Mouse (Mus musculus) ovary, adult 2 months (tissue): ENCODE data around the gene Sprr2i. TPM values are rescaled to one million over a fixed set of nuclear protein-coding genes. Genes with fewer than 3 reads are reported as not detected.

ENCODE experiments used
- polyA plus RNA-seq: library from polyadenylated mRNA; depleted of rRNA; stranded (reverse); fragments of >200 nt; gene quantifications from 2 replicates; pipeline ENCODE4 v1.2.3, GENCODE M21; 2012; rRNA removed

The Sprr2i gene
- polyA plus RNA-seq, result not detected in 2 replicates

DNA sequence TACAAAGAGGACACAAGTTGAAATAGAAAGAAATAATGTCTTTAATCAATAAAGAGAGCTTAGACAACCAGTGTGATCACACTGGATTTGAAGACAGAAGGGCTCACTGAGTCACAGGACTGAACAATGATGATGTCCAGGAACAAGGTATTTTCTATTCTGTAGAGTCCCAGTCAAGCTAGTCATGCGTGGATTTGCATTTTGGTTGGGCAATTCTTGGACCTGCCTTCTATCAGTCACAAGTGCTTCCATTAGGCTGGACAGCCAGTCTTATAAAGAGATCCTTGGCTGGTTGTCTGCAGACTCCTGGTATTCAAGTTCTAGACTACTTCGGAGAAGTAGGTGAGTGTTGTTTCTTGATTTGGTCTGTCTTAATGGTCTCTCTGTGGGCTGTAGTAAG lies at the start of gene Sprr2i:
Sprr2i (plus strand) TSS at position 301 of the 400 bp plus-strand sequence.

DNA sequence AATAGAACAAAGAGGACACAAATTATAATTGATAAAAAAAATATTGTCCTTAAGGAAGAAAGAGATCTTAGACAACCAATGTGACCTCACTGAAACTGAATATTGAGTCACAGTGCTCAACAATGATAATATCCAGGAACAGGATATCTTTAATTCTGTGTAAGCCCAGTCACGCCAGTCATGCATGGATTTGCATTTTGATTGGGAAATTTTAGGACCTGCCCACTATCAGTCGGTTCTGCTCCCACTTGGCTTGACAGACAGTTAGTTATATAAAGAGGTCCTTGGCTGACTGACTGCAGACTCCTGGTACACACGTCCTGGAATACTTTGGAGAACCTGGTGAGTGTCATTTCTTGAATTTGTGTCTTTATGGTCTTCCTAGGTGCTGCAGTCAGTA lies 42.9 kb upstream of the Sprr2i start, which contains the start of gene Sprr2f:
Sprr2f (plus strand) TSS at position 301 of the 400 bp plus-strand sequence.

DNA sequence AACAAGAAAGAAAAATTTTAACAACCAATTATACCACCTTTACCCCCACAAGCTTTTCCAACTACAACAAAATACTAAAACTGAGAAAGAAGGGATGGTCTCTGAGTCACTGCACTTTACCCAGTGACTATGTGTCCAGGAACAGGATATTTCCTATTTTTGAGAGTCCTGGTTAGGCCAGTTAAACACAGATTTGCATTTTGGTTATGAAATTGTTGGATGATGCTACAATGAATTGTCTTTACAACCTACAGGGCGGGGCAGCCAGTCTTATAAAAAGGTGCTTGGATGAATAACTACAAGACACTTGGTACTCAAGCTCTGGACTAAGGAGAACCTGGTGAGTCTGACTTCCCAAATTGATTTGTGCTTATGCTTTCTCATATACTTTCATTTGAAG lies 22.4 kb upstream of the Sprr2i start, which contains the start of gene Sprr2h:
Sprr2h (plus strand) TSS at position 301 of the 400 bp plus-strand sequence.

DNA sequence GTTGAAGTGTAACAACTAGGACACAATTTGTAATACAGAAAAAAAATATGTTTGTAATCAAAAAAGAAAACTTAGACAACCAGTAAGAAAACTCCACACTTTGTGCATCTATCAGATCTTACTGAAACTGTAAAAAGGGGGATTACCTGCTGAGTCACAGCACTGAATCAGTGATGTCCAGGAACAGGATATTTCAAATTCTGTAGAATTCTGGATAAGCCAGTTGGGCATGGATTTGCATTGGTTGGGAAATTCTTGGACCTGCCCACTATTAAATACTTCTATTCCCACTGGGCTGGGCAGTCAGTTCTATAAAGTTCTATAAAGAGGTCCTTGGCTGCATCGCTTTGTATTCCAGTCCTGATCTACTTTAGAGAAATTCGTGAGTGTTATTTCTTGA lies 10.0 kb downstream of the Sprr2i start, which contains the start of gene Sprr2j-ps:
Sprr2j-ps (plus strand) TSS at position 301 of the 400 bp plus-strand sequence.

DNA sequence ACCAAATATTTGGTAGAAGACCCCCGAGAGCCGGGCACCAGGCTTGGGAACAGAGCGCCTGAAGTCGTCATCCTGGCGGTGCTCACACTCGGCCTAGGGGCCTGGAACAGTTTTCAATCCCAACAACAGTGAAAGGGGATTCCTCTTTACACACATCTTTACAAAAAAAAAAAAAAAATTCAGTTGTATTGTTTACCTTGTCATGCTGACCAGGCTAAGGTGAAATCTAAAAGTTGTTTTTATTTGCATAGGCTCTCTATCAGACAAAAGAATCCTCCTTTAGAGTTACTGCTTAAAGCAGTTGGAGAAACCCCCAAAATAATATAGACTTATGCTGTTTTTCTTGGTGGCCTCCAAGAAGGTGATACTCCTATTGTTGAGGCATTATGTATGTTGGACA lies 21.5 kb downstream of the Sprr2i start, which contains the start of gene Gm9774:
Gm9774 (minus strand) TSS at position 101 of the 400 bp plus-strand sequence.

DNA sequence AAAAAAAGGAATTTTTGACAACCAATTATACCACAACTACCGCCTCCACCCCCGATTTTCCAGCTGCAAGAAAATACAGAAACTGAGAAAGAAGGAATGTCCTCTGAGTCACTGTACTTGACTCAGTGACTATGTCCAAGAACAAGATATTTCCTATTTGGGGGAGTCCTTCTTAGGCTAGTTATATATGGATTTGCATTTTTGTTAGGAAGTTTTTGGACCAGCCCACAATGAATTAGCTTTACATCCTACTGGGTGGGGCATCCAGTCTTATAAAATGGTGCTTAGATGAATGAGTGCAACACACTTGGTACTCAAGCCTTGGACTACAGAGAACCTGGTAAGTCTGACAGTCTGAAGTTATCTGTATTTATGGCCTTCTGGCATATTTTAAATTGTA lies 24.5 kb downstream of the Sprr2i start, which contains the start of gene Sprr2k:
Sprr2k (plus strand) TSS at position 301 of the 400 bp plus-strand sequence.

DNA sequence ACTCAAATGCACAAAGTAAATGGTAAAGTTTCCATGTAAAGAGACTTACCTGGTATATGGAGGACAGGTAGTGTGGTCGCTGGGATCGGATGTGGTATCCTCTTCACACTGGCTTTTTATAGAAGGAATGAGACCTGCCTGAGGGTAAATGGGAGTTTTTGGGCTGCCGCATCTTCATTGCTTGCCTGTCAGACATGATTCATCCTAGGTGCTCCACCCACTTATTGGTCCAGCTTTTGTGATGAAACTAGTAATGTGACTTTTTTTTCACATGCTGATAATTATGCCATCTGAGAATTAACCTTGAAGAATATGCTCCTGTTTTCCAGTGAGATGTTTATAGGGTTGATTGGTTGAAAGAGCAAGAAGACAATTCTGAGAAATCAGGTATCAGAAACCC lies 30.9 kb downstream of the Sprr2i start, which contains the start of gene Sprr1b:
Sprr1b (minus strand) TSS at position 101 of the 400 bp plus-strand sequence.

DNA sequence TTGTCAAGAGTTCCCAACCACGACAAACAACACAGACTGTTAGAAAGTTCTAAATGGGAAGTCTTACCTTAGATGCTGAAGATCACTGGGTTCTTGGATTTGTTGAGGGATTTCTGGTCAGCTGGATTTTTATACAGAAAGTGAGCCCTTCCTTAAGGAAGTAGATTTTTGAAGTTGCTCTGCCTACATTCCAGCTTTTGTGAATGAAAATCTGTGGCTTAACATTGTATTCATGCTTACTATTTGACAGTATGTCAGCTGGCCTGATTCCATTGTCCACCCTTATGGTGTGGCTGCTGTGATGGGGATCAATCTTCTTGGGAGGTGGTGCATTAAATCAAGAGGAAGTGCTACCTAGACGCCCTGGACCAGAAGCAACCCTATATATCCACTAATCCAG lies 50.8 kb downstream of the Sprr2i start, which contains the start of gene Sprr3:
Sprr3 (minus strand) TSS at position 101 of the 400 bp plus-strand sequence.

Other genes starting within 250 kb of the Sprr2i start
- gene Sprr2a1, start 192.2 kb upstream of the Sprr2i start, polyA plus RNA-seq, result 0.06 TPM in 1 of 2 replicates, not detected in the other
- 51.3 and 98.3 TPM in 2 replicates for gene Sprr2a2, start 192.1 kb upstream of the Sprr2i start, polyA plus RNA-seq
- 3.7 and 6.8 TPM in 2 replicates for gene Sprr2a3, start 122.6 kb upstream of the Sprr2i start, polyA plus RNA-seq
- 0.78 and 6.6 TPM in 2 replicates for gene Sprr2b, start 91.4 kb upstream of the Sprr2i start, polyA plus RNA-seq
- 0.73 and 0.80 TPM in 2 replicates for gene Sprr2d, start 68.9 kb upstream of the Sprr2i start, polyA plus RNA-seq
- gene Sprr2e, start 55.8 kb upstream of the Sprr2i start, polyA plus RNA-seq, result 0.26 and 0.29 TPM in 2 replicates
- gene Sprr2f, start 42.8 kb upstream of the Sprr2i start, polyA plus RNA-seq, result 72.6 and 147 TPM in 2 replicates
- not detected in 2 replicates for gene Sprr2h, start 22.3 kb upstream of the Sprr2i start, polyA plus RNA-seq
- gene Sprr2j-ps, start 10.1 kb downstream of the Sprr2i start, polyA plus RNA-seq, result not detected in 2 replicates
- gene Gm9774, start 21.4 kb downstream of the Sprr2i start, polyA plus RNA-seq, result 7.6 and 8.8 TPM in 2 replicates
- gene Sprr2k, start 24.6 kb downstream of the Sprr2i start, polyA plus RNA-seq, result not detected in 2 replicates
- not detected in 2 replicates for gene Sprr1b, start 30.8 kb downstream of the Sprr2i start, polyA plus RNA-seq
- 0.25 TPM in 1 of 2 replicates, not detected in the other for gene Sprr3, start 50.7 kb downstream of the Sprr2i start, polyA plus RNA-seq
- 1.1 and 13.1 TPM in 2 replicates for gene Sprr1a, start 77.9 kb downstream of the Sprr2i start, polyA plus RNA-seq
- gene Sprr4, start 92.5 kb downstream of the Sprr2i start, polyA plus RNA-seq, result not detected in 2 replicates
- not detected in 2 replicates for gene 2310046K23Rik, start 126.5 kb downstream of the Sprr2i start, polyA plus RNA-seq
- not detected in 2 replicates for gene Ivl, start 165.7 kb downstream of the Sprr2i start, polyA plus RNA-seq
- not detected in 2 replicates for gene Smcp, start 181.0 kb downstream of the Sprr2i start, polyA plus RNA-seq
- gene 2210017I01Rik, start 199.5 kb downstream of the Sprr2i start, polyA plus RNA-seq, result not detected in 2 replicates
- not detected in 2 replicates for gene Lce6a, start 213.7 kb downstream of the Sprr2i start, polyA plus RNA-seq
- not detected in 2 replicates for gene Lce1a1, start 240.3 kb downstream of the Sprr2i start, polyA plus RNA-seq
- gene Lce1b, start 248.9 kb downstream of the Sprr2i start, polyA plus RNA-seq, result 0.26 TPM in 1 of 2 replicates, not detected in the other